Mouse (Mus musculus) lung, embryonic 14.5 days (tissue): ENCODE measurements around the gene Arhgap18. TPM values are rescaled to one million over a fixed set of nuclear protein-coding genes. Genes with fewer than 3 reads are reported as not detected.
A peak's percentile ranks its signal among the peaks of the same experiment; 100 is the strongest.

Experiments used
- ATAC-seq: fragments of 200-750 bp; cut with Nextera tagmentation; 2 replicates; pipeline ENCODE4 v1.8.0; 2017; ENCODE audit warnings: mild to moderate bottlenecking, moderate TSS enrichment, moderate library complexity; ENCODE audit not compliant: insufficient read depth
- DNase-seq: peaks from one replicate; pipeline ENCODE4 v3.0.0-alpha.2; 2015
- H3K27ac ChIP-seq: fragments of 300-500 bp; sonication (generic); 2 replicates; pipeline ENCODE4 v1.5.1; 2014; ENCODE audit warnings: low read depth, mild to moderate bottlenecking, moderate library complexity
- H3K27me3 ChIP-seq: fragments of 300-500 bp; sonication (generic); 2 replicates; pipeline ENCODE4 v1.6.1; 2014; ENCODE audit warnings: low read length, control low read depth; ENCODE audit not compliant: insufficient read depth
- H3K36me3 ChIP-seq: fragments of 300-500 bp; sonication (generic); 2 replicates; pipeline ENCODE4 v1.6.1; 2014; ENCODE audit warnings: control low read depth; ENCODE audit not compliant: insufficient read depth
- H3K4me1 ChIP-seq: fragments of 300-500 bp; sonication (generic); 2 replicates; pipeline ENCODE4 v1.6.1; 2014; ENCODE audit warnings: antibody characterized with exemption, control low read depth; ENCODE audit not compliant: insufficient read depth
- H3K4me2 ChIP-seq: fragments of 300-500 bp; sonication (generic); 2 replicates; pipeline ENCODE4 v1.6.1; 2014; ENCODE audit warnings: mild to moderate bottlenecking
- H3K4me3 ChIP-seq: fragments of 300-500 bp; sonication (generic); 2 replicates; pipeline ENCODE4 v1.5.1; 2014; ENCODE audit warnings: low read depth, low read length
- H3K9ac ChIP-seq: fragments of 300-500 bp; sonication (generic); 2 replicates; pipeline ENCODE4 v1.6.1; 2014
- H3K9me3 ChIP-seq: fragments of 300-500 bp; sonication (generic); 2 replicates; pipeline ENCODE4 v1.6.1; 2016; ENCODE audit warnings: low read depth, low read length, control low read depth
- CTCF ChIP-seq: IDR thresholded peaks from 2 replicates; pipeline ENCODE4 v1.5.1; 2016; ENCODE audit warnings: antibody characterized with exemption, low read depth
- WGBS: fragments of 180-500 bp; shearing (Covaris S2); extraction: QIAGEN DNeasy Blood & Tissue Kit; methylation state at CpG from one replicate; pipeline ENCODE4 v1.1.7; 2014; 5-methylcytosine and 5-hydroxymethylcytosine counted together
- polyA plus RNA-seq: library from polyadenylated mRNA; unstranded; fragments of >200 nt; fragmentation: Nextera tagmentation; extraction: Ambion mirVana; gene quantifications from 2 replicates; pipeline ENCODE4 v1.2.1, GENCODE M21; 2014

The Arhgap18 gene
- polyA plus RNA-seq, 1 experiment from 2014 or later: 49.6 TPM

DNA sequence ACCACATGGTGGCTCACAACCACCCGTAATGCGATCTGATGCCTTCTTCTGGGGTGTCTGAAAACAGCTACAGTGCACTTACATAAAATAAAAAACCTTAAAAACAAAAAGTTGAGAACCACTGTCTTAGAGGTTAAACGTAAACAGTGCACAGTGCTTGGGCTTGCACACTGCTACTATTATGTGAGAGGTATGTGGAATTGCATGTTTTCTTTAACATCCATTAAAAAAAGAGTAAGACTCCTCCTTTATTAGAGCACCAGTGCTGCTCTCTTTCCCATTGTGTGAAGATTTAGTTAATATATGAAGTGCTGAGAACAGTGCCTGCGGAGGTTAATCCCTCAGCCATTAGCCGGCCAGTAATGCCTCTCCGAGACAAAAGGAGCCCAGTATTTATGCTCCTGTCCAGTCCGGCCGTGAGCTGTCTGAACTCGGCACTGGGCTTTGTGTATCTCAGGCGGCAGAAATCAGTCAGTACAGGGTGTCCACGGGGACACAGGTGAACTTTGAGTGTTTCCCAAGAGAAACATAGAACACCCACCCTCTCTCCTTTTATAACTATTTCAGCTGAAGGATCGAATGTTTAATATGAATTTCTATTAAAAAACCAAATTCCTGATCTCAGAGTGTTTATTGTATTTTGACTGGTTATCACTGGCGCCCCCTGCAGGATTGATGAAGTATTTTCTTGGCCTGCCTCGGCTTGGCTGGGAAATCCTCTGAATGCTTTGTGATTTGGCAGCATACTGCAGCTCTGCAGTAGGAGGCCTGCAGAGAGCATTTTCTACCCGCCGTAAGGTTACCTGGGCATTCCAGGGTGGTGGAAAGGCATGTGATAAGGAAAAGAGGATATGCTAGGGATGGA, 925 bp upstream of the Arhgap18 start:
- no peak overlapping the region for H3K9ac ChIP-seq
- H3K27ac ChIP-seq: no peak overlapping the region
- no peaks in the 10 kb centered on the region for H3K27me3 ChIP-seq
- H3K4me2 ChIP-seq: 0 out of 2 replicates have a peak overlapping the region, but pooled peaks have one; percentile 24
- no peak overlapping the region for H3K4me3 ChIP-seq
- DNase-seq: peak; percentile 74
- H3K9me3 ChIP-seq: no peaks in the 10 kb centered on the region
- TF ChIP-seq CTCF: peak; percentile 65
- peak; percentile 58; the same call in 1 of the 2 replicates for ATAC-seq
- no peaks in the 10 kb centered on the region for H3K36me3 ChIP-seq
- no peaks in the 10 kb centered on the region for H3K4me1 ChIP-seq
- 45% methylated on average over 16 of the region's 16 CpGs for WGBS

DNA sequence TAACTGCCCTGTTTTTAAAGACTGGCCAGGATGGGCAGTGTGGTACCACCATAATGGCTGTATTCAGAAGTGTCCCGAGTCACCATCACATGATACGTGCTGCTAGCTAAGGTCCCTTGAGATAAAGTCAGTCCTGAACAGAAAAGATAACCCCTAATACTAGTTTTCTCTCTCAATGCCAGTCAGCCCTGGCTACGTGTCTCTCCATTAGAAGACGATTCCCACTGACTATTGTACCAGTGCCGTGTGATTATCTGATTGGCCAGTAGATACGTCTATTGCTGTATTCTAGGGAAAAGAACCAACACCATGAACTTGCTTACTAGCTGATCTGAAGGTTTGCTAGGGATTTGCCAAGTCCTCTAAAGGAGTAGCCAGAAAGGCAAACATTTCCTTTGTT, 785 bp downstream of the Arhgap18 start:
- Histone ChIP-seq H3K36me3 (no peaks in the 10 kb centered on the region), H3K27me3 (no peaks in the 10 kb centered on the region), H3K27ac (no peak overlapping the region), H3K9me3 (no peaks in the 10 kb centered on the region), H3K4me1 (no peaks in the 10 kb centered on the region), H3K4me3 (no peak overlapping the region), H3K4me2 (no peak overlapping the region), H3K9ac (no peak overlapping the region)
- no peak for TF ChIP-seq CTCF
- DNase-seq: no peak
- WGBS: 87% methylated on average over 6 of the region's 6 CpGs
- ATAC-seq: no peak

DNA sequence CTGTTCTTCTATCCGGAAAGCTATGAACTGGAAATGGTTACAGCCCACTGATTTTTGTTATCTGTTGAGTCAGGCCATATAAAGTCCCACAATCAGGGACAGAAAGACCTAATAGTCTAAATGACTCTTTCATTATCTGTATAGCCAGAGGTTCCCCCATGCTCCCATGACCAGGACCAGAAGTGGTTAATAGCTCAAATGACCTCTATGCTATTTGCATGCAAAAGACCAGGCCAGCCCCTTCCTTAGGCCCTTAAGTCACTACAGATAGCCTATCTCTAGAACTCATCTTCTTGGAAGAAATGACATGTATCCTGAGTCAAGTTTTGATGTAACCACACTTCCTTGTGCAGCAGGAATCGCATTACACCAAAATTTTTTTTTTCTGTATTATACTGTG, 4.0 kb downstream of the Arhgap18 start:
- WGBS: 90% methylated on average over 2 of the region's 2 CpGs
- Histone ChIP-seq H3K36me3 (no peaks in the 10 kb centered on the region), H3K4me3 (no peak overlapping the region), H3K4me1 (no peaks in the 10 kb centered on the region), H3K4me2 (no peak overlapping the region), H3K27ac (no peak overlapping the region), H3K9me3 (no peaks in the 10 kb centered on the region), H3K9ac (no peak overlapping the region), H3K27me3 (no peaks in the 10 kb centered on the region)
- no peak for TF ChIP-seq CTCF
- DNase-seq: no peak
- no peak for ATAC-seq

DNA sequence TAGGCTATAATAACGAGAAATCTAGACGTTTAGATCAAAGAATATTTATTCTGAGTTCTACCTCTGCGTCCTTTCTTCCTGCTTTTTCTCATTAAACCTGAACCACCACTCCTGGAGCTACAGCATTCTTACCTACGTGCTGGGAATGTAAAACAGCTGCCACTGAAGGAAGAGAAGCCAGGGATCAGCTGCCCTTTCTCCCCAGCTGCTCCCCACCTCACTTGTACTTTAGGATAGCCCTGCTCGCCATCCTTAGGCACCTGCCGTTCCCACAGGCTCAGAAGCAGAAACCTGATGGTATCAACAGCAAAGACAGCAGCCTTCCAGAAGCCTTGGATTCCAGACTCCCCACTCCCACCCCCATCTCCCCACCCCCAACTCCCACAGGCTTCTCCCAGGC, 6.2 kb downstream of the Arhgap18 start:
- Histone ChIP-seq H3K36me3 (no peaks in the 10 kb centered on the region), H3K4me3 (no peak overlapping the region), H3K9ac (no peak overlapping the region), H3K9me3 (no peaks in the 10 kb centered on the region), H3K27me3 (no peaks in the 10 kb centered on the region), H3K27ac (no peak overlapping the region), H3K4me1 (no peaks in the 10 kb centered on the region), H3K4me2 (no peak overlapping the region)
- ATAC-seq (no peak), DNase-seq (no peak)
- WGBS: 35% methylated on average over 6 of the region's 6 CpGs
- no peak for TF ChIP-seq CTCF

DNA sequence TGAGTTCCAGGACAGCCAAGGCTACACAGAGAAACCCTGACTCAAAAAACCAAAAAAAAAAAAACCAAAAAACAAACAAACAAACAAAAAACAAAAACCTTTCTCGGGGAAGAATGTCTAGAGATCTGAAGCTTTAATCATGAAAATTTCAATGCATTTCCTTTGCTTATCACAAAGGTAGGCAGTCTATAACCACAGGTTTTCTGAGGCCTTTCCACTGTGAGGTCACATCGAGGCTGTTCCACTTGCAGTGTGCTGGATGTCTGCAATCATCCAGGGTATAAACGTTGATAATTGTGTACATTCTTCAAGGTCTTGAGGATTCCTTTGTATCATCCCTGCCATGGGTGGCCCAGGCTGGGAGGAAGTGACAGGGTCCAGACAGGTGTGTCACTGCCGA, 7.9 kb downstream of the Arhgap18 start:
- 71% methylated on average over 4 of the region's 4 CpGs for WGBS
- H3K27ac ChIP-seq: no peak overlapping the region
- no peak overlapping the region for H3K9ac ChIP-seq
- ATAC-seq: no peak
- no peak for DNase-seq
- no peak for TF ChIP-seq CTCF
- H3K9me3 ChIP-seq: no peaks in the 10 kb centered on the region
- H3K4me2 ChIP-seq: no peak overlapping the region
- no peaks in the 10 kb centered on the region for H3K27me3 ChIP-seq
- H3K4me1 ChIP-seq: no peaks in the 10 kb centered on the region
- no peak overlapping the region for H3K4me3 ChIP-seq
- no peaks in the 10 kb centered on the region for H3K36me3 ChIP-seq

DNA sequence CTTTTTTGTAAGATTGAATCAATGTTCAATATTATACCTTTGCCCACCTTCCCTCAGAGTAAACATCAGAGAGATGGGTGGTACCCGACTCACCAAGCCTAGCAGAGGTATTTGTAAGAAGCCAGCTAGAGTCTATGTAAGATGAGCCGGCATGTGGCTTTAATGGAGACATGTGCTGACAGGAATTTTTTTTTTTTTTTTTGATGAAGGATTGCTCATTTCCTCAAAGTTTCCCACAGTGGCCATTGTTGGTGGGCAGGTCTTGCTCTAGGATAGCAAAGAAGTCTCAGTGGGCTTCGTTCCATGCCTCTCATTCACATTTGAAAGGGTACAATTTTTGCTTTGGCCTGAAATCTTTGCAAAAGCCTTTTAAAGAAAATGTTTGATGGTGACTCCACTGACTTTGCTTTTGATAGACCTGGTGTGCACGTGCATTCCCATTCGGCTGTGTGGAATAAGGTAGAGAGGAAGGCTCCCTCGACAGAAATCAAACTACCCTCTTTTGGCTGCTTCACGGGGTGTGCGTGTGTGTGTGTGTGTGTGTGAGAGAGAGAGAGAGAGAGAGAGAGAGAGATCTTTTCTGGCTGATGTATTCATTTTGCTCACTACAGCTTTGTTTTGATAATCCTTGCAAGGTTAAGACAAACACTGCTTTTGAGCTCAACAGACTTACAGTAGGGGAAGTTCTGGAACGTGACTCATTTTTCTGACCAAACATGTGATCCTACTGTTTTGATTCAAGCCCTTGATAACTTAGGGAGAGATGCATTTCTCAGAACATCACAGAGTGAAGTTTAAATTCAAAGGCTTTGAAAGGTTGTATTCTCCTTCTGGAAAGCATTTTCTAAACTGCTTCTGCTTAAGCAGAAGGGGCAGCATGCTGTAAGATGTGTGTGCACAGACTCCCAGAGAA, 9.0 kb downstream of the Arhgap18 start:
- no peaks in the 10 kb centered on the region for H3K9me3 ChIP-seq

DNA sequence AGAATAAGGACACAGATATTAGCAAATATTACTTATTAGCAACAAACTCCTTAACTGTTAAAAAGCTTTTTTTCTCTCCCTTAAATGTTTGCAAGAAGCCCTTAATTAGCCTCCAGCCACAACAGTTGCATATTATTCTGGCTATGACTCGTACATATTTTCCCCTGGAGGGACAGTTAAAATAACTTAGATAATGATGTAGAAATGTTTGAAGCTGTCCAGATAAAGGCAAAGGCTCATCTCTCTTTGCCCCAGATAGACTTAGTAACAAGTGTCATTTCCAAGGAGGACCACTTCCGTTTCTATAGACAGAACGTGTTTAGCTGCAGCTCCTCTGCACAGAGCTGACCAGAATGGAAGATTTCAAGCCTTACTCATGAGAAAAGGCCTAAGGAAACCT, 14.0 kb downstream of the Arhgap18 start:
- no peaks in the 10 kb centered on the region for H3K4me1 ChIP-seq
- DNase-seq (no peak), ATAC-seq (no peak)
- WGBS: 65% methylated on average over 3 of the region's 3 CpGs
- H3K27ac ChIP-seq: no peak overlapping the region
- H3K9ac ChIP-seq: no peak overlapping the region
- no peak for TF ChIP-seq CTCF
- no peaks in the 10 kb centered on the region for H3K36me3 ChIP-seq
- no peak overlapping the region for H3K4me2 ChIP-seq
- H3K4me3 ChIP-seq: no peak overlapping the region
- H3K27me3 ChIP-seq: no peaks in the 10 kb centered on the region
- H3K9me3 ChIP-seq: no peaks in the 10 kb centered on the region

More for the DNA sequence above, 9.0 kb downstream of the Arhgap18 start:
- no peak for TF ChIP-seq CTCF
- Histone ChIP-seq H3K27me3 (no peaks in the 10 kb centered on the region), H3K27ac (no peak overlapping the region; the same call in 1 of the 2 replicates), H3K4me3 (no peak overlapping the region), H3K9ac (no peak overlapping the region), H3K4me1 (no peaks in the 10 kb centered on the region), H3K4me2 (no peak overlapping the region), H3K36me3 (no peaks in the 10 kb centered on the region)
- 47% methylated on average over 9 of the region's 9 CpGs for WGBS
- peak; percentile 22 for DNase-seq
- ATAC-seq: peak; percentile 14; the same call in 1 of the 2 replicates
